Mouse (Mus musculus) forebrain, embryonic 11.5 days (tissue): ENCODE measurements around the gene Clic4. TPM values are rescaled to one million over a fixed set of nuclear protein-coding genes. Genes with fewer than 3 reads are reported as not detected.

ENCODE experiments used
- ATAC-seq: fragments of 200-750 bp; cut with Nextera tagmentation; replicated peaks from 2 replicates; pipeline ENCODE4 v1.8.0; 2017; ENCODE audit warnings: moderate TSS enrichment; ENCODE audit not compliant: low FRiP score
- DNase-seq: peaks from one replicate; pipeline ENCODE4 v3.0.0-alpha.2; 2017; ENCODE audit warnings: low spot score
- H3K27ac ChIP-seq: fragments of 300-500 bp; sonication (generic); 2 replicates; pipeline ENCODE4 v1.5.1; 2014; ENCODE audit warnings: low read depth, low read length
- H3K27me3 ChIP-seq: fragments of 300-500 bp; sonication (generic); 2 replicates; pipeline ENCODE4 v1.6.1; 2014; ENCODE audit warnings: mild to moderate bottlenecking, low read length, mixed read lengths; ENCODE audit not compliant: control insufficient read depth, insufficient read depth
- H3K36me3 ChIP-seq: fragments of 300-500 bp; sonication (generic); 2 replicates; pipeline ENCODE4 v1.6.1; 2014; ENCODE audit warnings: mild to moderate bottlenecking, low read length, moderate library complexity, mixed read lengths; ENCODE audit not compliant: control insufficient read depth, insufficient read depth
- H3K4me1 ChIP-seq: fragments of 300-500 bp; sonication (generic); replicated peaks from 2 replicates; pipeline ENCODE4 v1.6.1; 2014; ENCODE audit warnings: low read length, mixed read lengths; ENCODE audit not compliant: control insufficient read depth, insufficient read depth
- H3K4me2 ChIP-seq: fragments of 300-500 bp; sonication (generic); 2 replicates; pipeline ENCODE4 v1.6.1; 2014; ENCODE audit warnings: low read depth, mild to moderate bottlenecking, low read length, moderate library complexity, mixed read lengths; ENCODE audit not compliant: severe bottlenecking
- H3K4me3 ChIP-seq: fragments of 300-500 bp; sonication (generic); 2 replicates; pipeline ENCODE4 v1.5.1; 2014; ENCODE audit warnings: low read depth, low read length
- H3K9ac ChIP-seq: fragments of 300-500 bp; sonication (generic); 2 replicates; pipeline ENCODE4 v1.6.1; 2014; ENCODE audit warnings: low read length
- H3K9me3 ChIP-seq: fragments of 300-500 bp; sonication (generic); 2 replicates; pipeline ENCODE4 v1.6.1; 2016; ENCODE audit warnings: low read length, mixed read lengths; ENCODE audit not compliant: control insufficient read depth
- WGBS: fragments of 180-500 bp; shearing (Covaris S2); extraction: QIAGEN DNeasy Blood & Tissue Kit; methylation state at CpG from one replicate; pipeline ENCODE4 v1.1.7; 2014; 5-methylcytosine and 5-hydroxymethylcytosine counted together
- polyA plus RNA-seq: library from polyadenylated mRNA; unstranded; fragments of >200 nt; fragmentation: Nextera tagmentation; extraction: Ambion mirVana; gene quantifications from 2 replicates; pipeline ENCODE4 v1.2.1, GENCODE M21; 2014

Gene Clic4
- polyA plus RNA-seq, 1 experiment from 2014 or later: 194 TPM

DNA sequence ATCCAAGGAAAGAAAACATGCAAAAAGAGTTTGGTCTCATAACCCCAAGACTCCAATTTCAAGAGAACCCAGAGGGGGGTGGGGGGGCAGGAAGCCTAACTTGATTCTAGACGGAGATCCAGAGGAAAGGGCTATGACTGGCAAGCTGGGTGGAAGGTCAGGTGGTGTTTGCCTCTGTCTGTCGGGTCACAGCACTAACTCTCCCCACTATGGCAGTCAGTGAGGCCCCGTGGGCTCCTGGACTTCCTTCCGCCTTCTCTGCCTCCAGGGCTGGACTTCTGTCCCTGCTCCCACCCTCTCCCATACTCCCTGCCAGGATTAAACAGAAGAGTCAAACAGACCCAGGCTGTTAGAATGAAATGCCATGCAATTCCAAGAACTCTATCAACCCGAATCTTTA lies 30.9 kb downstream of the Clic4 start:
- Histone ChIP-seq H3K4me2 (no peak overlapping the region), H3K9ac (no peak overlapping the region), H3K9me3 (no peaks in the 10 kb centered on the region), H3K27me3 (no peaks in the 10 kb centered on the region), H3K36me3 (no peaks in the 10 kb centered on the region; the same call in 1 of the 2 replicates), H3K4me3 (no peak overlapping the region), H3K27ac (no peak overlapping the region), H3K4me1 (no peaks in the 10 kb centered on the region)
- ATAC-seq (no peak), DNase-seq (no peak)
- WGBS: 53% methylated on average over 5 of the region's 5 CpGs

DNA sequence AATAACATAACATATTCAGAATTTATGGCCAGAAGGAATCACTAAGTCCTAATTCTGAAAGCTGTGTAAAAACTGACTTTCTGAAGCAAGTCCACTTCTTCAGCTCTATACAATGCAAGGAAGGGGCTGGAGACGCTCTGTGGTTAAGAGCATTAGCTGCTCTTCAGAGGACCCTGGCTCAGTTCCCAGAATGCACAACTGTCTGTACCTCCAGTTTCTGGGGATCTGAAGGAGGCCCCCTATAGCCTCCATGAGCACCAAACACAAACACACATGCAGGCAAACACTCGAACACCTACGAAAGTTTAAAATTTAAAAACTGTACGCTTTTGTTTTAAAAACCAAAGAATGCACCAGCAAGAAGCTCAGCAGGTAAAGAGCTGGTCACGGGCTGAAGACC lies 31.5 kb downstream of the Clic4 start:
- no peak overlapping the region for H3K9ac ChIP-seq
- 83% methylated on average over 5 of the region's 5 CpGs for WGBS

DNA sequence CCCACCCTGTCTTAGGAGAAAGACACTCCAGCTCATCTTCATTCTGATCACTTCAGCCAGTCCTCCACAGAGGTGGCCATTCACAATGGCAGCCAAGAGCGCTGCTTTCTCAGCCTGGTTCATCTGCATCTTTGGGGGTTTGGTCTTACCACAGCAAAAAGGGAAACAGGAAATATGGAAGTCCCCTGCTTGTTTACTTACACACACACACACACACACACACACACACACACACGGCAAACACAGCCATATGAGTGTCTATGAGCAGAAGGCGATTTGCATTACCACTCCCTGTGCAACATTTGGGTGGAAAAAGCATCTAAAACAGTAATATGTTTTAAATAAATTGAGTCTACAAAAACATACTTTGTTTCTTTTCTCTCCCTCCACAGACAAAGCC lies 32.3 kb downstream of the Clic4 start:
- ATAC-seq (no peak), DNase-seq (no peak)
- Histone ChIP-seq H3K27ac (no peak overlapping the region), H3K4me3 (no peak overlapping the region), H3K36me3 (no peaks in the 10 kb centered on the region; the same call in 1 of the 2 replicates), H3K9me3 (no peaks in the 10 kb centered on the region), H3K27me3 (no peaks in the 10 kb centered on the region), H3K4me2 (no peak overlapping the region), H3K4me1 (no peaks in the 10 kb centered on the region), H3K9ac (no peak overlapping the region)
- WGBS: 88% methylated on average over 3 of the region's 3 CpGs

More for the DNA sequence above, 31.5 kb downstream of the Clic4 start:
- DNase-seq (no peak), ATAC-seq (no peak)
- no peaks in the 10 kb centered on the region for H3K27me3 ChIP-seq
- no peak overlapping the region for H3K4me3 ChIP-seq
- no peak overlapping the region for H3K27ac ChIP-seq
- H3K4me1 ChIP-seq: no peaks in the 10 kb centered on the region
- H3K9me3 ChIP-seq: no peaks in the 10 kb centered on the region
- H3K36me3 ChIP-seq: no peaks in the 10 kb centered on the region; the same call in 1 of the 2 replicates
- H3K4me2 ChIP-seq: no peak overlapping the region

DNA sequence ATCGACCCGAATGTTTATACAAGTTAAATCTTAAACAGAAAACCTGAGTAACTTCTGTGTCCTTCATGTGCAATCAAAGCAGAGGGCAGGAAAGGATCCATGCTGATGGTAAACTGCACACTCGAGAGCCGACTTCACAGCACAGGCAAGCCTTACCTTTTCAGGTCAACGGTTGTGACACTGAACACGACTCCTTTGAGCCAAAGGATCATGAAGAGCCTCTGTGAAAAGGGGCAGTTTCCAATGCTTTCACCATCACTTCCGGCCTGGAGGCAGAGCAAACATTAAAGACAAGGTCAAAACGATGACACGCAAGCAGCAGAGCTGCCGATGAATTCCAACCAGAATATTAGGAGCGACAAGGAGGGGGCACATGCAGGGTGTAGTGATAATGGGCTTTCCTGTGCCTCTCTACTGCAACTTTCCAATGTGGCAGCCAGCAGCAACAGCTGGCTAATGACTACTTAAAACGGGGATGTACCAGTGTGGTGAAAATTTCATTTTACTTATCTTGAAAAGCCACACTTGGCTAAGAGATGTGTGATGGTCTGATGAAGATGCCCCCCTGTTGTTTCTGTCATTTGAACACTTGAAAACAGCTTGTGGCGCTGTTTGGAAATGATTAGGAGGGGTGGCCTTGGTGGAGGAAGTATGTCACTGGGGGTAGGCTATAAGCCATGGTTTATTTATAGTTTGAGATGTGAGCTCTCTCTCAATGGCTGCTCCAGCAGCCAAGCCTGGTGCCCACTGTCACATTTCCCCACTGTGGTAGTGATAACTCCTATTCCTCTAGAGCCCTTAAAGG lies 33.7 kb downstream of the Clic4 start:
- no peaks in the 10 kb centered on the region for H3K9me3 ChIP-seq
- H3K36me3 ChIP-seq: no peaks in the 10 kb centered on the region; the same call in 1 of the 2 replicates
- ATAC-seq: no peak
- no peak overlapping the region for H3K4me3 ChIP-seq
- no peak overlapping the region for H3K27ac ChIP-seq
- no peaks in the 10 kb centered on the region for H3K4me1 ChIP-seq
- 80% methylated on average over 13 of the region's 13 CpGs for WGBS
- no peak overlapping the region for H3K9ac ChIP-seq
- no peak for DNase-seq
- no peak overlapping the region for H3K4me2 ChIP-seq
- H3K27me3 ChIP-seq: no peaks in the 10 kb centered on the region

DNA sequence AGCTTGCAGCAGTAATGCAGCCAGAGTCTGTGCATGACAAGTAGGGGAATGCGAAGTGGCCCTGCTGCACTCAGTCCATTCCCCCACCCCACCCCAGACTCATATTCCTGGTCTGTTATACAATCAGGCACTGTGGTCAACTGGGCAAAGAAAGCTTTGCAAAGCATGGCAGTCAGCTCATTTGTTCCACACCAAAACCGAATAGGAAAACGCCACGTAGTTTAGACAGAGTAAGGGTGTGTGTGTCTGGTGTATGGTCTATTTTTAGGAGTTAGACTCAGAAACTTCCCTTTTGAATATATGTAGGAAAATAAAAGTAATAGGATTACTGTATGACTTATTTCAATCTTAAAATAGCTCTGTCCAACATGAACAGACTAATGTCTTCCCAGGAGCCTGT lies 36.0 kb downstream of the Clic4 start:
- WGBS: 91% methylated on average over 4 of the region's 4 CpGs
- no peak for ATAC-seq
- no peaks in the 10 kb centered on the region; the same call in 1 of the 2 replicates for H3K36me3 ChIP-seq

DNA sequence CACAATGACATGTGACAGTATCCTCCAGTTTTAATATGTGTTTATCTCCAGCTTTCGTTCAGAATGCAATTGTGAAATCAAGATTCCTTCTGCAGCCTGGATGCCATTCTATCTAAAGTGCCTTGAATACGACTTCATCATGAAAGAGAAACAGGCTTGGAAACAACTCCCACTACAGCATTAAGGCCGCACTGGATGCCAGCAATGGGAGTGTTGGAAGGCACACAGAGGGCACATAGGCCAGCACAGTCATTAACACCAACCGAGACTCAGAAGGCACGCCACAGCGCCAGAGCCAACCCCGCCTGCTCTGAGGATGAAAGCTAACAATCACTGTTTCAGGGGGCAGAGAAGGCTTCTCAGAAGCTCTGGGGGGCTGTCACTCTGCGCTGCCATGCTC lies 37.1 kb downstream of the Clic4 start:
- DNase-seq (no peak), ATAC-seq (no peak)
- Histone ChIP-seq H3K4me2 (no peak overlapping the region), H3K9me3 (no peaks in the 10 kb centered on the region), H3K9ac (no peak overlapping the region), H3K4me3 (no peak overlapping the region), H3K4me1 (no peaks in the 10 kb centered on the region; the same call in 1 of the 2 replicates), H3K27ac (no peak overlapping the region), H3K36me3 (no peaks in the 10 kb centered on the region; the same call in 1 of the 2 replicates), H3K27me3 (no peaks in the 10 kb centered on the region)
- 87% methylated on average over 8 of the region's 8 CpGs for WGBS

More for the DNA sequence above, 36.0 kb downstream of the Clic4 start:
- Histone ChIP-seq H3K4me1 (no peaks in the 10 kb centered on the region), H3K27ac (no peak overlapping the region), H3K9me3 (no peaks in the 10 kb centered on the region), H3K27me3 (no peaks in the 10 kb centered on the region), H3K4me3 (no peak overlapping the region), H3K4me2 (no peak overlapping the region), H3K9ac (no peak overlapping the region)
- DNase-seq: no peak

DNA sequence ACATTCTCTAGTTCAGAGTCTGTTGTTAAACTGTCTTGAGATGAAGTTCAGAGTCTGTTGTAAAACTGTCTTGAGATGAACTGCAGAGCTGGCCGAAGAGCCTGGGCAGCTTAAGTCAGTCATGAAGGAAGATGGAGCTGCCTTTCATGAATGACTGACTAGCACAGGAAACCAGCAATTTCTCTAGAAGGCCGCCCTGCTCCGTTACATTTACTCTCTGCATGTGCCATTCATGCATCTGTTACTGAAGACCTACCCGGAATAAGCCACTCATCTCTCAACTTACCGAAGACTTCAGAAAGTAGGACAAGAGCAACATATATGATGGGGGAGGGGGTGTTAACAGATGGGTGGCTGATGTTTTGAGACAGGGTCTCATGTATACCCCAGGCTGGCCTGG lies 40.1 kb downstream of the Clic4 start:
- Histone ChIP-seq H3K4me3 (no peak overlapping the region), H3K27me3 (no peaks in the 10 kb centered on the region), H3K4me2 (no peak overlapping the region), H3K36me3 (no peaks in the 10 kb centered on the region; the same call in 1 of the 2 replicates), H3K4me1 (no peaks in the 10 kb centered on the region; the same call in 1 of the 2 replicates), H3K9me3 (no peaks in the 10 kb centered on the region), H3K9ac (no peak overlapping the region), H3K27ac (no peak overlapping the region)
- DNase-seq: no peak
- WGBS: 88% methylated on average over 5 of the region's 5 CpGs
- no peak for ATAC-seq

DNA sequence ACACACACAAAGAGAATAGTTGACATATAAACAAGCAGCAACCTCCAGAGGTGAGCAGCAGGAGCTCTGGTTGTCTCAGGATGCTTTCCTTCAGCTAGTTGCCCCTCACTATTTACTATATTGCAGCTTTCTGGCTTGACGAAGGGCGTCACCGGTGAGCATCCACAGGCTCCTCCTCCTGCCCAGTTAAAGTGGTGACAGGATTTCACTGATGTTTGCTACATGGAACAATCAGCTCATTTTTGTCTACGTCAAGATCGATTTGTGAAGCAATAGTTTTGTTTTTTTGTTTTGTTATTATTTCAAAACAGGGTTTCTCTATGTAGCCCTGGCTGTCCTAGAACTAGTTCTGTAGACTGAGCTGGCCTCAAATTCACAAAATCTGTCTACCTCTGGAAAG lies 41.1 kb downstream of the Clic4 start:
- Histone ChIP-seq H3K4me3 (no peak overlapping the region), H3K36me3 (no peaks in the 10 kb centered on the region; the same call in 1 of the 2 replicates), H3K9me3 (no peaks in the 10 kb centered on the region), H3K27me3 (no peaks in the 10 kb centered on the region), H3K27ac (no peak overlapping the region), H3K4me2 (no peak overlapping the region), H3K4me1 (no peaks in the 10 kb centered on the region; the same call in 1 of the 2 replicates), H3K9ac (no peak overlapping the region)
- 93% methylated on average over 5 of the region's 5 CpGs for WGBS
- no peak for ATAC-seq
- DNase-seq: no peak

DNA sequence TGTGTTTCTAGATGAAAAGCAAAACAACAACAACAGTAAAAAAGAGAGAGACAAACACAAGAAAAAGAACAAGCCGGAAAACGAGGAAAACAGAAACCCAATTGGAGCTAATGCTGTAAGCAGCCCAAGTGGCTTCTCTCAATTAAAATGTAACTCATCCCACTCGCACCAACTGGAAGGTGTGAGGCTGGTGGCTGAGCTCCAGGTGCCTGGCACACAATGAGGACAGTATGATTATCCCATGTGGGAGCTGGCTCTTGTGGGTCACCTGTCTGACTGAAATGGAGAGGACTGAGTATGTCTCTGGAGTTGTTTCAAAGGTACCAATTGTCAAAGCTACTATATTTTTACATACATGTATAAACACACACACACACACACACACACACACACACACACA lies 41.5 kb downstream of the Clic4 start:
- H3K36me3 ChIP-seq: no peaks in the 10 kb centered on the region
- H3K4me3 ChIP-seq: no peak overlapping the region
- no peak for ATAC-seq
- no peak for DNase-seq
- no peak overlapping the region for H3K27ac ChIP-seq
- H3K4me1 ChIP-seq: no peaks in the 10 kb centered on the region; the same call in 1 of the 2 replicates
- no peaks in the 10 kb centered on the region for H3K27me3 ChIP-seq
- no peaks in the 10 kb centered on the region for H3K9me3 ChIP-seq
- WGBS: 79% methylated on average over 3 of the region's 3 CpGs
- H3K4me2 ChIP-seq: no peak overlapping the region
- no peak overlapping the region for H3K9ac ChIP-seq
